Mouse (Mus musculus): ENCODE data around the gene Plac8. TPM values are rescaled to one million over a fixed set of nuclear protein-coding genes. Genes with fewer than 3 reads are reported as not detected.

Gene Plac8
- polyA plus RNA-seq, 1 experiment from 2014 or later = 169 TPM

- H3K9ac ChIP-seq (ENCODE audit: low read depth, low read length) = no peak overlapping the region
- ATAC-seq (replicated peaks; ENCODE audit: low FRiP score, low read depth) = no peak
- H3K9me3 ChIP-seq (replicated peaks; ENCODE audit: low read length) = no peaks in the 10 kb centered on the region
- no peak overlapping the region for H3K4me3 ChIP-seq (replicated peaks; ENCODE audit: low read depth, low read length)
- TF ChIP-seq CTCF (IDR thresholded peaks at IDR 0.05; ENCODE audit: low read depth) = no peak
- no peaks in the 10 kb centered on the region for H3K36me3 ChIP-seq (ENCODE audit: insufficient read depth, low read length)
- H3K4me1 ChIP-seq (replicated peaks; ENCODE audit: insufficient read depth, low read length) = no peaks in the 10 kb centered on the region
- no peak overlapping the region for H3K27ac ChIP-seq
- H3K27me3 ChIP-seq (ENCODE audit: insufficient read depth, low read length) = no peaks in the 10 kb centered on the region
- H3K4me2 ChIP-seq (ENCODE audit: low read length) = no peak overlapping the region
- whole genome bisulfite sequencing = 86% methylated on average over 13 of the region's 13 CpGs
- no peak for DNase-seq (ENCODE audit: low spot score)
Observed at GRCm38 (mm10) chr5:100594803-100595467, 22.9 kb upstream of the Plac8 start.

- Histone ChIP-seq H3K4me2 (ENCODE audit: low read length) (no peak overlapping the region), H3K9me3 (replicated peaks; ENCODE audit: low read length) (no peaks in the 10 kb centered on the region), H3K36me3 (ENCODE audit: insufficient read depth, low read length) (no peaks in the 10 kb centered on the region), H3K27ac (no peak overlapping the region), H3K9ac (ENCODE audit: low read depth, low read length) (no peak overlapping the region), H3K4me3 (replicated peaks; ENCODE audit: low read depth, low read length) (no peak overlapping the region), H3K4me1 (replicated peaks; ENCODE audit: insufficient read depth, low read length) (no peaks in the 10 kb centered on the region), H3K27me3 (ENCODE audit: insufficient read depth, low read length) (no peaks in the 10 kb centered on the region)
- 63% methylated on average over 5 of the region's 5 CpGs for WGBS
- ATAC-seq (replicated peaks; ENCODE audit: low FRiP score, low read depth) = no peak
- no peak for TF ChIP-seq CTCF (IDR thresholded peaks at IDR 0.05; ENCODE audit: low read depth)
- no peak for DNase-seq (ENCODE audit: low spot score)
Observed at GRCm38 (mm10) chr5:100590505-100590904, 18.5 kb upstream of the Plac8 start.

- Histone ChIP-seq H3K4me2 (ENCODE audit: low read length) (no peak overlapping the region), H3K9ac (ENCODE audit: low read depth, low read length) (no peak overlapping the region), H3K4me3 (replicated peaks; ENCODE audit: low read depth, low read length) (no peak overlapping the region), H3K9me3 (replicated peaks; ENCODE audit: low read length) (no peaks in the 10 kb centered on the region), H3K27ac (no peak overlapping the region), H3K36me3 (ENCODE audit: insufficient read depth, low read length) (no peaks in the 10 kb centered on the region), H3K4me1 (replicated peaks; ENCODE audit: insufficient read depth, low read length) (no peaks in the 10 kb centered on the region), H3K27me3 (ENCODE audit: insufficient read depth, low read length) (no peaks in the 10 kb centered on the region)
- WGBS = 33% methylated on average over 2 of the region's 2 CpGs
- DNase-seq (ENCODE audit: low spot score) (no peak), ATAC-seq (replicated peaks; ENCODE audit: low FRiP score, low read depth) (no peak)
- TF ChIP-seq CTCF (IDR thresholded peaks at IDR 0.05; ENCODE audit: low read depth) = no peak
Observed at GRCm38 (mm10) chr5:100587626-100588025, 15.6 kb upstream of the Plac8 start.

GRCm38 (mm10) chr5:100587136-100587535, 15.1 kb upstream of the Plac8 start:
- no peaks in the 10 kb centered on the region for H3K4me1 ChIP-seq (replicated peaks; ENCODE audit: insufficient read depth, low read length)

GRCm38 (mm10) chr5:100585657-100586056, 13.6 kb upstream of the Plac8 start:
- ATAC-seq (replicated peaks; ENCODE audit: low FRiP score, low read depth) = no peak
- TF ChIP-seq CTCF (IDR thresholded peaks at IDR 0.05; ENCODE audit: low read depth) = no peak
- Histone ChIP-seq H3K36me3 (ENCODE audit: insufficient read depth, low read length) (no peaks in the 10 kb centered on the region), H3K4me1 (replicated peaks; ENCODE audit: insufficient read depth, low read length) (no peaks in the 10 kb centered on the region), H3K4me2 (ENCODE audit: low read length) (no peak overlapping the region), H3K4me3 (replicated peaks; ENCODE audit: low read depth, low read length) (no peak overlapping the region), H3K9ac (ENCODE audit: low read depth, low read length) (no peak overlapping the region), H3K27ac (no peak overlapping the region), H3K9me3 (replicated peaks; ENCODE audit: low read length) (no peaks in the 10 kb centered on the region), H3K27me3 (ENCODE audit: insufficient read depth, low read length) (no peaks in the 10 kb centered on the region)
- 93% methylated on average over 3 of the region's 3 CpGs for WGBS
- DNase-seq (ENCODE audit: low spot score) = no peak

More at GRCm38 (mm10) chr5:100587136-100587535, 15.1 kb upstream of the Plac8 start:
- WGBS = 91% methylated on average over 7 of the region's 7 CpGs
- no peak for ATAC-seq (replicated peaks; ENCODE audit: low FRiP score, low read depth)
- Histone ChIP-seq H3K9ac (ENCODE audit: low read depth, low read length) (no peak overlapping the region), H3K36me3 (ENCODE audit: insufficient read depth, low read length) (no peaks in the 10 kb centered on the region), H3K4me2 (ENCODE audit: low read length) (no peak overlapping the region), H3K27ac (no peak overlapping the region), H3K27me3 (ENCODE audit: insufficient read depth, low read length) (no peaks in the 10 kb centered on the region), H3K4me3 (replicated peaks; ENCODE audit: low read depth, low read length) (no peak overlapping the region), H3K9me3 (replicated peaks; ENCODE audit: low read length) (no peaks in the 10 kb centered on the region)
- no peak for DNase-seq (ENCODE audit: low spot score)
- TF ChIP-seq CTCF (IDR thresholded peaks at IDR 0.05; ENCODE audit: low read depth) = no peak

GRCm38 (mm10) chr5:100585206-100585644, 13.2 kb upstream of the Plac8 start:
- Histone ChIP-seq H3K4me1 (replicated peaks; ENCODE audit: insufficient read depth, low read length) (no peaks in the 10 kb centered on the region), H3K4me3 (replicated peaks; ENCODE audit: low read depth, low read length) (no peak overlapping the region), H3K9me3 (replicated peaks; ENCODE audit: low read length) (no peaks in the 10 kb centered on the region), H3K36me3 (ENCODE audit: insufficient read depth, low read length) (no peaks in the 10 kb centered on the region), H3K9ac (ENCODE audit: low read depth, low read length) (no peak overlapping the region), H3K27ac (no peak overlapping the region), H3K27me3 (ENCODE audit: insufficient read depth, low read length) (no peaks in the 10 kb centered on the region), H3K4me2 (ENCODE audit: low read length) (no peak overlapping the region)
- DNase-seq (ENCODE audit: low spot score) (no peak), ATAC-seq (replicated peaks; ENCODE audit: low FRiP score, low read depth) (no peak)
- TF ChIP-seq CTCF (IDR thresholded peaks at IDR 0.05; ENCODE audit: low read depth) = no peak
- 88% methylated on average over 8 of the region's 8 CpGs for WGBS

GRCm38 (mm10) chr5:100583066-100583465, 11.0 kb upstream of the Plac8 start:
- ATAC-seq (replicated peaks; ENCODE audit: low FRiP score, low read depth) (no peak), DNase-seq (ENCODE audit: low spot score) (no peak)
- no peaks in the 10 kb centered on the region for H3K9me3 ChIP-seq (replicated peaks; ENCODE audit: low read length)
- 79% methylated on average over 7 of the region's 7 CpGs for WGBS
- TF ChIP-seq CTCF (IDR thresholded peaks at IDR 0.05; ENCODE audit: low read depth) = no peak
- H3K27me3 ChIP-seq (ENCODE audit: insufficient read depth, low read length) = no peaks in the 10 kb centered on the region
- no peaks in the 10 kb centered on the region for H3K4me1 ChIP-seq (replicated peaks; ENCODE audit: insufficient read depth, low read length)
- H3K9ac ChIP-seq (ENCODE audit: low read depth, low read length) = no peak overlapping the region
- H3K27ac ChIP-seq = no peak overlapping the region
- no peak overlapping the region for H3K4me3 ChIP-seq (replicated peaks; ENCODE audit: low read depth, low read length)
- no peak overlapping the region for H3K4me2 ChIP-seq (ENCODE audit: low read length)
- H3K36me3 ChIP-seq (ENCODE audit: insufficient read depth, low read length) = no peaks in the 10 kb centered on the region
